Mouse (Mus musculus) liver, adult 2 months (tissue): Measurements from ENCODE around the gene Gm13275.
"Not testable (repeated sequence)": the region's sequence is repeated elsewhere in the genome, so short reads cannot be mapped to it uniquely, and the experiment has no call there.

Source experiments
- CTCF ChIP-seq: fragments of 200-500 bp; IDR thresholded peaks from 2 replicates; pipeline ENCODE4 v1.5.1; 2011; ENCODE audit warnings: low read depth, low read length, control low read depth
- POLR2A ChIP-seq: fragments of 200-500 bp; IDR thresholded peaks from 2 replicates; pipeline ENCODE4 v1.6.1; 2011; ENCODE audit warnings: low read length, control low read depth; ENCODE audit not compliant: insufficient read depth; ENCODE audit errors: extremely low read depth

DNA sequence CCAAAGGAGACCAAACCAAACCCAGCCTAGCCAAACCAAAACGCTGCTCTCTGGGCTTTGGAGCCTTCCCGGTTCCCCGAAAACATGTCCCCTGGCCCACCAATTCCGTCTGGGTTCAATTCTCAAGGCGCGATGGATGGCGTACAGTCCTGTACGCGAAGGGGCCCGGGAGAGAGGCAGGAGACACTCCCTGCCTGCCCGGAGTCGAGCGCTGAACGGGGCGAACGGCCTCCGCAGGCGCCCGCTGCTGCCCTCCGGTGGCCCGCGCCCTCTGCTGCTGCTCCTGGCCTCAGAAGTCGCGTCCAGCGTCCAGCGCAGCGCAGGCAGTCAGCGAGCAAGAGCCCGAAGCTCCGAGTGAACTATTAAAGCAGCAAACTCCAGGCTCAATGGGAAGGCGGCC, 12.0 kb upstream of the Gm13275 start:
- TF ChIP-seq CTCF, POLR2A: not testable (repeated sequence)
